Mouse (Mus musculus) neural tube, embryonic 14.5 days (tissue): ENCODE measurements around the gene Rab31. TPM values are rescaled to one million over a fixed set of nuclear protein-coding genes. Genes with fewer than 3 reads are reported as not detected.
A peak's percentile ranks its signal among the peaks of the same experiment; 100 is the strongest.

Source experiments
- ATAC-seq: fragments of 200-750 bp; cut with Nextera tagmentation; 2 replicates; pipeline ENCODE4 v1.8.0; 2017; ENCODE audit warnings: low read depth, mild to moderate bottlenecking, moderate TSS enrichment, moderate library complexity
- H3K27ac ChIP-seq: fragments of 300-500 bp; sonication (generic); 2 replicates; pipeline ENCODE4 v1.5.1; 2014; ENCODE audit warnings: low read depth, mild to moderate bottlenecking, control low read depth, low read length, moderate library complexity, mixed read lengths
- H3K27me3 ChIP-seq: fragments of 300-500 bp; sonication (generic); 2 replicates; pipeline ENCODE4 v1.6.1; 2014; ENCODE audit warnings: low read length; ENCODE audit not compliant: control insufficient read depth, insufficient read depth
- H3K36me3 ChIP-seq: fragments of 300-500 bp; sonication (generic); 2 replicates; pipeline ENCODE4 v1.6.1; 2014; ENCODE audit warnings: low read length, mixed read lengths; ENCODE audit not compliant: control insufficient read depth, insufficient read depth
- H3K4me1 ChIP-seq: fragments of 300-500 bp; sonication (generic); 2 replicates; pipeline ENCODE4 v1.6.1; 2014; ENCODE audit warnings: low read length; ENCODE audit not compliant: control insufficient read depth, insufficient read depth
- H3K4me2 ChIP-seq: fragments of 300-500 bp; sonication (generic); 2 replicates; pipeline ENCODE4 v1.6.1; 2014; ENCODE audit warnings: mild to moderate bottlenecking, low read depth, low read length, control low read depth
- H3K4me3 ChIP-seq: fragments of 300-500 bp; sonication (generic); 2 replicates; pipeline ENCODE4 v1.5.1; 2014; ENCODE audit warnings: low read depth, low read length, control low read depth, mixed read lengths
- H3K9ac ChIP-seq: fragments of 300-500 bp; sonication (generic); replicated peaks from 2 replicates; pipeline ENCODE4 v1.6.1; 2014; ENCODE audit warnings: low read depth, mild to moderate bottlenecking, control low read depth, low read length, mixed read lengths
- H3K9me3 ChIP-seq: fragments of 300-500 bp; sonication (generic); 2 replicates; pipeline ENCODE4 v1.6.1; 2016; ENCODE audit warnings: low read length; ENCODE audit not compliant: control insufficient read depth
- WGBS: fragments of 180-500 bp; shearing (Covaris S2); extraction: QIAGEN DNeasy Blood & Tissue Kit; methylation state at CpG from one replicate; pipeline ENCODE4 v1.1.7; 2014; 5-methylcytosine and 5-hydroxymethylcytosine counted together
- polyA plus RNA-seq: library from polyadenylated mRNA; unstranded; fragments of >200 nt; fragmentation: Nextera tagmentation; extraction: Ambion mirVana; gene quantifications from 2 replicates; pipeline ENCODE4 v1.2.1, GENCODE M21; 2014

The Rab31 gene
- polyA plus RNA-seq, 1 experiment from 2014 or later, result 70.8 TPM

DNA sequence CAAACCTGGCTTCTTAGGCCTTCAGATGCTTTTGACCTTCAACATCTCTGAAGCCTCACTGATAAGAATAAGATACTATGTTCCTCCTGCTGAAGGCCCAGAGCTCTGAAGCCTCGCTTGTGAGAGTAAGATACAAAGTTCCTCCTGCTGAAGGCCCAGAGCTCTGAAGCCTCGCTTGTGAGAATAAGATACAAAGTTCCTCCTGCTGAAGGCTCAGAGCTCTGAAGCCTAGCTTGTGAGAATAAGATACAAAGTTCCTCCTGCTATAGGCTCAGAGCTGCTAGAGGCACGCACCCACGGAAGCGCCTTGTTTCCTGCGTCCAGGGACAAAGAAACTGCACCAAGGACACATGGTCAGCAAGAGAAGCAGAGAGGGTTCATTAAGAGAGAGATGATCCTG, 115.8 kb downstream of the Rab31 start:
- Histone ChIP-seq H3K27me3 (no peaks in the 10 kb centered on the region), H3K4me3 (no peak overlapping the region), H3K36me3 (no peaks in the 10 kb centered on the region), H3K9me3 (no peaks in the 10 kb centered on the region), H3K4me2 (no peak overlapping the region), H3K27ac (no peak overlapping the region), H3K4me1 (no peaks in the 10 kb centered on the region), H3K9ac (no peak overlapping the region)
- 95% methylated on average over 6 of the region's 6 CpGs for WGBS
- no peak for ATAC-seq

DNA sequence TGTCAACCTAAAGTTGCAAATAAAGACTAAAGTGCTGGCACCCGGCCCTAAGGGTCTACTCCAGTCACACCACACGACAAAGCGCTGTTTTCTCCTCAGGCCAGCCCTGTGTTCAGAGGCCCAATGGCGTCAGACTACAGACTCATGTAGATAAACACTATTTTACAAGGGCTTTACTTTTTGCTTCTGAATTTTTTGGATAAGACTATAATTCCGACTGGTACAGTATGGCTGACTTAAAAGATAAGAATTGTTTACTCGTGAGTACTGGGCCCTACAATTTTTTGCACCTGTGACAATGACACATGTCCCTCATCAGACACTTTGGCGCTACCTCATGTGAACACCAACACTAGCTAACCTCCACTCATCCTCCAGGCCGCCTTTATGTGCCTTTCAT, 116.5 kb downstream of the Rab31 start:
- ATAC-seq, result no peak
- no peaks in the 10 kb centered on the region for H3K27me3 ChIP-seq
- no peak overlapping the region for H3K9ac ChIP-seq
- no peaks in the 10 kb centered on the region for H3K4me1 ChIP-seq
- H3K9me3 ChIP-seq, result no peaks in the 10 kb centered on the region
- no peak overlapping the region for H3K4me3 ChIP-seq
- H3K27ac ChIP-seq, result no peak overlapping the region
- no peak overlapping the region for H3K4me2 ChIP-seq
- H3K36me3 ChIP-seq, result no peaks in the 10 kb centered on the region
- 92% methylated on average over 8 of the region's 8 CpGs for WGBS

DNA sequence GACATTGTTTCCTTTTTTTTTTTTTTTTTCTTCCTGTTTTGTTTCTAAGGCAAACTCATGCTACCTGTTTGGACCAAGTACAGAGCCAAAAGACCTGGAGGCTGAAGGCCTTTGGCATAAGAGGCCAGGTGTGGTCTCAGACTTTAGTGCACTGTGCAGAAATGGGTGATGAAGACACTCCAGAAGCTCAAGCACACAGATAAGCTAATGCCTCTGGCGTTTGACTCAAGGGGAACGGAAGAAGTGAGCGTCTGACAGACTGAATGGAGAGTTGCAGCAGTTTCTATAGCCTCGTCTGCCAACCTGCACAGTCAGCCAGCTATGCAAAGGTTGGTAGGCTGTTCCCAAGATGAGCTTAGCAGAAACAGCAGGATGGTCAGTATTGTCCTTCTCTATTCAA, 116.9 kb downstream of the Rab31 start:
- Histone ChIP-seq H3K27ac (no peak overlapping the region), H3K27me3 (no peaks in the 10 kb centered on the region), H3K9me3 (no peaks in the 10 kb centered on the region), H3K4me2 (no peak overlapping the region), H3K4me1 (no peaks in the 10 kb centered on the region), H3K36me3 (no peaks in the 10 kb centered on the region), H3K9ac (no peak overlapping the region), H3K4me3 (no peak overlapping the region)
- ATAC-seq, result no peak
- 89% methylated on average over 4 of the region's 4 CpGs for WGBS

DNA sequence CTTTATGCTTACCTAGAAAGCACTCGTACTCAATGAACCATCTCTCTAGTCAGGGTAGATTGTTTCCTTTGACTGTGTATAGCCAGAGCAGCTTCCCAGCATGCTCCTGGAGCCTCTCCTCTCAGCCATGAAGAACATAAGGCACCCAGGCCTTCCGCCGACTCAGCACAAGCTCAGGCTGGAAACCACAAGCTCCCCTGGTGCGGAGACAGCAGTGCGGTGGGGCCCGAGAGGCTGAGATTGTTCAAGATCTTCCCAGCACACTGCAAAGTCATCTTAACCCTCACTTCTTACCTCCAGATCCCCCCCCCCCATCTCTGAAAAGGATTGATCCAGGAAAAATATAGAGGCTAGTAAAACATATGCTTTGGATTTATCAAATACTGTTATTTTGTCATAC, 122.0 kb downstream of the Rab31 start:
- Histone ChIP-seq H3K36me3 (no peaks in the 10 kb centered on the region), H3K4me2 (no peak overlapping the region), H3K4me1 (no peaks in the 10 kb centered on the region), H3K27me3 (no peaks in the 10 kb centered on the region), H3K27ac (no peak overlapping the region), H3K9me3 (no peaks in the 10 kb centered on the region), H3K4me3 (no peak overlapping the region), H3K9ac (no peak overlapping the region)
- WGBS, result 86% methylated on average over 6 of the region's 6 CpGs
- ATAC-seq, result no peak

DNA sequence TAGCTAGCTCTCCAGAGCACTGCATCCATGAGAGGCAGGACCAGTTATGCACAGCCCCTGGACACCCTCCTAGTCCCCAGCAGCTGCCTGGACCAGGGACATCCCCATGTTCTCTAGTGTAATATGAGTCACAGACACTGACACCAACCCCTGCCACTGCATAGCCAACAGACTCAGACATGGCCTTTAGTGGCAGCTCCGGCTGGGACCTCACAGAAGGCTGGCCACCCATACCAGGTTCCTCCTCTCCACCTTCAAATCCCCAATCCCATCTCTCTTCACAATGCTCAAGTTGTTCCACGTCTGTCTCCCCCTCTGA, 123.4 kb downstream of the Rab31 start:
- no peak overlapping the region for H3K27ac ChIP-seq
- no peaks in the 10 kb centered on the region for H3K27me3 ChIP-seq
- no peak for ATAC-seq
- no peaks in the 10 kb centered on the region for H3K9me3 ChIP-seq
- H3K4me3 ChIP-seq, result no peak overlapping the region
- H3K9ac ChIP-seq, result no peak overlapping the region
- H3K4me2 ChIP-seq, result no peak overlapping the region
- no peaks in the 10 kb centered on the region for H3K4me1 ChIP-seq
- no peaks in the 10 kb centered on the region for H3K36me3 ChIP-seq
- WGBS, result 93% methylated on average over 2 of the region's 2 CpGs

DNA sequence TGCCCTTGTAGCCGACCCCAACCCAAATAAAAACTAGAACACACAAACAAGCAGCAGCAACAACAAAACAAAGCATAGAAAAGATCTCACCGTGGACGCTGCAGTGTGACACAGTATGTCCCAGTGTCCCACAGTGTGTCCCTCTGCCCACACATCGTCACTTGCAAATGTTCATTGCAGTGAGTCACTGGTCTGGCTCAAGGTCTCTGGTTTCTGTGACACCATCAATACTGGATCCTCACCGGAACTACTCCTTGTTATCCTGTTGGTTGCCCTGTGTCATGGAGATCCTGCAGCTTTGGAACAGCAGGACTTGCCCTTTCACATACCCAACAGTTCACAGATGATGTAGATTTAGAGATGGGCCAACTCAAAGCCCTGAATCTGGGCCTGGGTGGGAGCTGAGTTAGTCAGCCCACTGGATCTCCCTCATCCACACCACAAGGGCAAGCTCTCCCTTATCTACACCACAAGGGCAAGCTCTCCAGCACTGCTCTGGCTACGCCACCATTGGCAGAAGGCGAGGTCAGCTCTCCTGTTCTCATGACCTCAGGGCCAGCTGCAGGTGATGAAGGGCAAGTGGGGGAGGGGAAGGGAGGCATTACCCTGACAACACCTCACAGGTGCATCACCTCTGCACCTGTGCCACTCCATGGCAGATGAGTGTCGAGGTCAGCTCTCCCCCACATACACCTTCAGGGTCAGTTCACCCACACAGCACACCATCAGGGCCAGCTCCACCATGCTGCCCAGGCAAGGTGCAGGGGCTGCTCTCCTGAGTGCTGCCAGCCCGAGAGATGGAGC, 124.0 kb downstream of the Rab31 start:
- WGBS, result 92% methylated on average over 9 of the region's 9 CpGs
- ATAC-seq, result no peak
- H3K9me3 ChIP-seq, result no peaks in the 10 kb centered on the region
- H3K9ac ChIP-seq, result no peak overlapping the region
- no peaks in the 10 kb centered on the region for H3K36me3 ChIP-seq
- H3K27me3 ChIP-seq, result no peaks in the 10 kb centered on the region
- no peaks in the 10 kb centered on the region for H3K4me1 ChIP-seq
- no peak overlapping the region for H3K27ac ChIP-seq
- H3K4me2 ChIP-seq, result no peak overlapping the region
- no peak overlapping the region for H3K4me3 ChIP-seq

DNA sequence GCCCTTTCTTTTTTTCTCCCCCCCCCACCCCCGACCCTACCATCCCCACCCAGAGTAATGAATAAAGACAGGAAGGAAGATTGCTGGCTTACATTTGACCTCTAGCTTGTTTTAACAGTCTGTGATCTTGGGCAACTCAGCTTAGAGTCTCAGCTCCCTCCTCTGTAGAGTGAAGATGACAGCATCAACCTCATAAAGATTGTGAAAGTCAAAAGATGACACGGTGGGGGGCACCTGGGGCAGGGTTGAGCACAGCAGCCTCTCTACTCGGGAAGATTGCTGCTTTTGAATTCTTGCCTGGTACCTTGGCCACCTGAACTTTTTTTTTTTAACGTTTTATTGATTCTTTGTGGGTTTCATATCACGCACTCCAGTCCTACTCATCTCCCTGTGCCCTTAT, 124.6 kb downstream of the Rab31 start:
- peaks cover 5% of the 10 kb centered on the region; the same call in 1 of the 2 replicates for H3K4me1 ChIP-seq
- no peaks in the 10 kb centered on the region for H3K36me3 ChIP-seq
- H3K9me3 ChIP-seq, result no peaks in the 10 kb centered on the region
- 65% methylated on average over 5 of the region's 5 CpGs for WGBS
- no peak overlapping the region for H3K27ac ChIP-seq
- no peak overlapping the region for H3K9ac ChIP-seq
- H3K4me3 ChIP-seq, result no peak overlapping the region
- H3K27me3 ChIP-seq, result no peaks in the 10 kb centered on the region
- no peak overlapping the region for H3K4me2 ChIP-seq
- no peak for ATAC-seq

DNA sequence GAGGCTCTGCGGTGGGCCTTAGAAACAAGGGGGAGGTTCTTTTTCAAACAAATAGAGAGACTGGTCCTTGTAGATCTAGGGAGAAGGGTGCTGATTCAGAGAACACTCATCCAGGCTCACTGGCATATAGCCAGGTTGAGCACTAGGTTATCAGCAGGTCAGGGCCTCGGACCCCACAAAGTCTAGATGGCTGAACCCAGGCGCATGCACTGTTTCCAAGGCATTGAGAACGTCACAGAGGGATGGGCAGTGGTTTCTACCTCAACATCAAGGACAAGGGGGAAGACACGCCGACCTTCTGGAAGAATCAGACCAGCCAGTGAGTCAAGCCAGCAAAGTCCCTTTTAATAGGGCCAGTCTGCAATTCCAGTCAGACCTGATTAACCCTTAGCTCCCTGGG, 125.3 kb downstream of the Rab31 start:
- 78% methylated on average over 6 of the region's 6 CpGs for WGBS
- ATAC-seq, result no peak

DNA sequence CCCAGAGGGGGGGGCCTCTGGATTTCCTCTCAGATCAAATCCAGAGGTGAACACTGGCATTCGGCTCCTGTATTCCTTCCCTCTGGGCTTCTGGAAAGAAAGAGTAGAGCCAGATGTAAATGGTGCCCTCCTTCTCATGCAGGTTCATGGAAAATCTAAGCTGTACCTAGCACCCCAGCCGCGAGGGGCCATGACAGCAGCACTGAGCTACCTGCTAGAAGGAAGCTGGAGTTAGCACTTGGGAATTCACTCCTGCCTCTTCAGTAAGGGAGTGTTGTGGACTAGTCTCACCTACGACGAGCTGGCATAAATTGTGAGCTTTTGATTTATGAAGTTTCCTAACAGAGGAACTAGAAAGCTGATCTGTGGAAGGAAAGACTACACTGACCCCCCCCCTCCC, 129.0 kb downstream of the Rab31 start:
- no peaks in the 10 kb centered on the region for H3K27me3 ChIP-seq

More for the DNA sequence above, 125.3 kb downstream of the Rab31 start:
- no peak overlapping the region for H3K4me3 ChIP-seq
- no peak overlapping the region for H3K4me2 ChIP-seq
- no peaks in the 10 kb centered on the region for H3K27me3 ChIP-seq
- H3K9ac ChIP-seq, result no peak overlapping the region
- H3K4me1 ChIP-seq, result peaks cover 11% of the 10 kb centered on the region
- no peaks in the 10 kb centered on the region for H3K36me3 ChIP-seq
- no peaks in the 10 kb centered on the region for H3K9me3 ChIP-seq
- H3K27ac ChIP-seq, result no peak overlapping the region

More for the DNA sequence above, 129.0 kb downstream of the Rab31 start:
- Histone ChIP-seq H3K27ac (peak overlapping the region; percentile 52; the same call in 1 of the 2 replicates), H3K36me3 (no peaks in the 10 kb centered on the region), H3K4me1 (peaks cover 11% of the 10 kb centered on the region), H3K4me3 (no peak overlapping the region), H3K9ac (no peak overlapping the region), H3K9me3 (no peaks in the 10 kb centered on the region), H3K4me2 (no peak overlapping the region)
- ATAC-seq, result no peak
- WGBS, result 79% methylated on average over 5 of the region's 5 CpGs
